Mouse (Mus musculus) left cerebral cortex, adult 8-10 months (tissue): ENCODE measurements around the gene Csdc2. TPM values are rescaled to one million over a fixed set of nuclear protein-coding genes. Genes with fewer than 3 reads are reported as not detected.
A peak's percentile ranks its signal among the peaks of the same experiment; 100 is the strongest.

Experiments
- DNase-seq, 2 experiments: peaks; one replicate each; pipeline ENCODE4 v3.0.0; 2022; ENCODE audit warnings: low spot score in 2 of 2
- total RNA-seq, 4 experiments: library from RNA; stranded (reverse); gene quantifications; 2 replicates each; pipeline ENCODE4 v1.2.4; 2022

Csdc2 gene
- total RNA-seq, 4 experiments from 2014 or later = 73.0 to 81.8 (median 75.8) TPM

DNA sequence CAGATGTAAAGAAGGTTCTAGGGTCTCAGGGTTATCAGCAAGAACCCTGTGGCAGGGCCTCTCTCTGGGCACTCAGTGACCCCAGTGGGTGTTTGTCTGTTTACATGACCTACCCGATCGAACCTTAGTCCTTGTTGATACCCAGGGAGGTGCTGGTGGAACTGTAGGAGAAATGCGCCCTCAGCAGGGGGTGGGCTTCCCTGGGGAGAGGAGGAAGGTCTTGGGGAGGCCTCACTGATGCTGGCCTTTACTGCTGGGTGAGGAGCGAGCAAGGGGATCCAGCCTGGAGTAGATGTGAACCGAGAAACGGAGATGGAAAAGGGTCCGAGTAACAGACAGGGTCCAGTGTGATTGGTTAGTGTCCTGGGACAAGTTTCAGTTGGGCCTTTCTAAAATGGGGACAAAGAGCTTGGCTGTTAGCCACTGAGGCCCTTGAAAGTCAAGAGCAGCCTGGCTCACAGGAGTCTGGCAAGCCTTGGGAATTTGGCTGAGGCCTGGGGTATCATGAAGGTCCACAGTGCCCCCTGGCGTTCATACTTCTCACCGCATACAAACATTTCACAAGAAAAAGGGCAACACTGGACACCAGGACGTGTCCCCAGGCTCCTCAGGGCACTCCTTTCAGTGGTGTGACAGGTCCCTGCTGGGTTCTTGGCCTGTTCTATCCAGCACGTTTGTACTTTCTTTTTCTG, 53.0 kb downstream of the Csdc2 start:
- DNase-seq = peak; percentile 74 to 78

GRCm38 (mm10) chr15:81990549-81990948, 54.0 kb downstream of the Csdc2 start:
- no peak for DNase-seq

DNA sequence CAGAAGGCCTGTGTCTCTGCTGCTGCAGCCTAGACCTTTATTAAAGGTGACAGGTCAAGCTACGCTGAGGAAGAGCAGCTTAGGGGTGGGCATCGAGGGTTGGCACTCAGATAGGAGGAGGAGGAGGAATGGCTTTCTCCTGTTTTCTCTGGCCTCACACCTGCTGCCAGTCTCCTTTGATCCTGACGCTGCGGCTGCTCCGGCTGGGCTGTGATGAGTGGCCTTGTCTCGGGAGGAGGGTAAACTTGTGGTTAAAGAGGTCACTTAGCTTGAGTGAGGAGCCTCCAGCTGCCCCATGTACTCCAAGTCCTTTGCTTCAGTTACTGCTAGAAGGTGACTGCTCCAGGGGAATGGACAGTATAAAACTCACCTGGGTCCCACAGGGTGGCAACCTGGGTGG, 57.4 kb downstream of the Csdc2 start:
- DNase-seq = no peak

Other genes starting within 250 kb of the Csdc2 start
- gene Chadl, start 239.5 kb upstream of the Csdc2 start, total RNA-seq = 10 to 100 TPM in 3 of 4 experiments, 1 to 10 TPM in 1; 9.7 to 14.7 (median 13.1) TPM
- 100 to 1,000 TPM; 147 to 167 (median 158) TPM for gene Zc3h7b, start 191.7 kb upstream of the Csdc2 start, total RNA-seq
- gene Rangap1, start 191.2 kb upstream of the Csdc2 start, total RNA-seq = 100 to 1,000 TPM; 200 to 222 (median 212) TPM
- gene Tef, start 134.3 kb upstream of the Csdc2 start, total RNA-seq = 100 to 1,000 TPM; 255 to 311 (median 291) TPM
- gene Tob2, start 78.0 kb upstream of the Csdc2 start, total RNA-seq = 10 to 100 TPM; 26.6 to 40.2 (median 33.5) TPM
- gene Phf5a, start 64.8 kb upstream of the Csdc2 start, total RNA-seq = 10 to 100 TPM; 38.1 to 43.5 (median 38.2) TPM
- gene Aco2, start 64.5 kb upstream of the Csdc2 start, total RNA-seq = 100 to 1,000 TPM; 453 to 537 (median 485) TPM
- gene Polr3h, start 10.5 kb upstream of the Csdc2 start, total RNA-seq = 10 to 100 TPM; 52.4 to 56.6 (median 55.3) TPM
- gene Pmm1, start 24.2 kb downstream of the Csdc2 start, total RNA-seq = 100 to 1,000 TPM; 180 to 198 (median 188) TPM
- gene 1700029P11Rik, start 43.8 kb downstream of the Csdc2 start, total RNA-seq = not detected
- 10 to 100 TPM; 21.9 to 28.5 (median 26.0) TPM for gene Xrcc6, start 51.1 kb downstream of the Csdc2 start, total RNA-seq
- 100 to 1,000 TPM in 2 of 4 experiments, 10 to 100 TPM in 2; 81.8 to 126 (median 105) TPM for gene Desi1, start 97.1 kb downstream of the Csdc2 start, total RNA-seq
- 100 to 1,000 TPM; 103 to 133 (median 117) TPM for gene Snu13, start 110.8 kb downstream of the Csdc2 start, total RNA-seq
- gene 4930407I10Rik, start 122.4 kb downstream of the Csdc2 start, total RNA-seq = not detected
- 1 to 10 TPM; 3.9 to 5.5 (median 4.0) TPM for gene Mei1, start 133.2 kb downstream of the Csdc2 start, total RNA-seq
- 10 to 100 TPM in 1 of 4 experiments, 1 to 10 TPM in 3; 8.1 to 11.8 (median 9.0) TPM for gene Ccdc134, start 191.2 kb downstream of the Csdc2 start, total RNA-seq
- 100 to 1,000 TPM; 204 to 229 (median 207) TPM for gene Srebf2, start 210.4 kb downstream of the Csdc2 start, total RNA-seq